Mouse (Mus musculus): ENCODE results near the gene Ttc30a1. TPM values are rescaled to one million over a fixed set of nuclear protein-coding genes. Genes with fewer than 3 reads are reported as not detected.
A peak's percentile ranks its signal among the peaks of the same experiment; 100 is the strongest.
"Not testable (repeated sequence)": the region's sequence is repeated elsewhere in the genome, so short reads cannot be mapped to it uniquely, and the experiment has no call there.

The Ttc30a1 gene
- polyA plus RNA-seq (2012; ENCODE audit: insufficient read depth, insufficient read length, low replicate concordance, missing spikeins): not detected in 2 replicates

- H3K4me1 ChIP-seq (ENCODE audit: control insufficient read depth, insufficient read depth, low read length); H3K27ac ChIP-seq (ENCODE audit: insufficient read depth, low read depth, low read length): not testable (repeated sequence)
- peak within 1 kb of the TSS; percentile 52 for H3K4me3 ChIP-seq (ENCODE audit: insufficient read depth, low read depth, low read length)
- WGBS: under 1% methylated on average over 34 of the region's 34 CpGs
These were observed at the start of gene Ttc30a1 for GRCm38 (mm10) chr2:75981440-75982081. Gene Ttc30a1 (minus strand): TSS chr2:75981967.

GRCm38 (mm10) chr2:76030080-76030479 lies 48.3 kb upstream of the Ttc30a1 start:
- Histone ChIP-seq H3K4me1 (ENCODE audit: control insufficient read depth, insufficient read depth, low read length) (peaks cover 11% of the 10 kb centered on the region), H3K27ac (ENCODE audit: insufficient read depth, low read depth, low read length) (peak overlapping the region; percentile 12; the same call in 1 of the 2 replicates), H3K4me3 (ENCODE audit: insufficient read depth, low read depth, low read length) (peak overlapping the region; percentile 11; the same call in 1 of the 2 replicates)
- TF ChIP-seq POLR2A (IDR thresholded peaks at IDR 0.05; ENCODE audit: insufficient read depth, low read depth, low read length) (no peak), CTCF (IDR thresholded peaks at IDR 0.05; ENCODE audit: insufficient read depth, low read depth, low read length) (no peak)
- WGBS: 19% methylated on average over 8 of the region's 8 CpGs

- Histone ChIP-seq H3K27ac (ENCODE audit: insufficient read depth, low read depth, low read length) (peak overlapping the region; percentile 89), H3K4me1 (ENCODE audit: control insufficient read depth, insufficient read depth, low read length) (peaks cover 11% of the 10 kb centered on the region), H3K4me3 (ENCODE audit: insufficient read depth, low read depth, low read length) (peak overlapping the region; percentile 13; the same call in 1 of the 2 replicates)
- TF ChIP-seq CTCF (IDR thresholded peaks at IDR 0.05; ENCODE audit: insufficient read depth, low read depth, low read length) (no peak), POLR2A (IDR thresholded peaks at IDR 0.05; ENCODE audit: insufficient read depth, low read depth, low read length) (no peak)
- WGBS: 10% methylated on average over 20 of the region's 20 CpGs
These were observed 47.5 kb upstream of the Ttc30a1 start for GRCm38 (mm10) chr2:76029081-76029901.

- 23% methylated on average over 7 of the region's 7 CpGs for WGBS
- no peak for TF ChIP-seq CTCF (IDR thresholded peaks at IDR 0.05; ENCODE audit: insufficient read depth, low read depth, low read length)
- TF ChIP-seq POLR2A (IDR thresholded peaks at IDR 0.05; ENCODE audit: insufficient read depth, low read depth, low read length): no peak
- H3K4me1 ChIP-seq (ENCODE audit: control insufficient read depth, insufficient read depth, low read length): no peaks in the 10 kb centered on the region; the same call in 1 of the 2 replicates
- H3K27ac ChIP-seq (ENCODE audit: insufficient read depth, low read depth, low read length): no peak overlapping the region
- H3K4me3 ChIP-seq (ENCODE audit: insufficient read depth, low read depth, low read length): no peak overlapping the region
These were observed 35.1 kb upstream of the Ttc30a1 start for GRCm38 (mm10) chr2:76016890-76017289.

- WGBS: 96% methylated on average over 8 of the region's 8 CpGs
- Histone ChIP-seq H3K27ac (ENCODE audit: insufficient read depth, low read depth, low read length) (no peak overlapping the region), H3K4me1 (ENCODE audit: control insufficient read depth, insufficient read depth, low read length) (no peaks in the 10 kb centered on the region; the same call in 1 of the 2 replicates), H3K4me3 (ENCODE audit: insufficient read depth, low read depth, low read length) (no peak overlapping the region)
- no peak for TF ChIP-seq CTCF (IDR thresholded peaks at IDR 0.05; ENCODE audit: insufficient read depth, low read depth, low read length)
- no peak for TF ChIP-seq POLR2A (IDR thresholded peaks at IDR 0.05; ENCODE audit: insufficient read depth, low read depth, low read length)
These were observed 34.4 kb upstream of the Ttc30a1 start for GRCm38 (mm10) chr2:76016136-76016535.

GRCm38 (mm10) chr2:76015460-76015859 lies 33.7 kb upstream of the Ttc30a1 start:
- Histone ChIP-seq H3K4me1 (ENCODE audit: control insufficient read depth, insufficient read depth, low read length) (no peaks in the 10 kb centered on the region; the same call in 1 of the 2 replicates), H3K4me3 (ENCODE audit: insufficient read depth, low read depth, low read length) (no peak overlapping the region), H3K27ac (ENCODE audit: insufficient read depth, low read depth, low read length) (no peak overlapping the region)
- TF ChIP-seq CTCF (IDR thresholded peaks at IDR 0.05; ENCODE audit: insufficient read depth, low read depth, low read length): no peak
- TF ChIP-seq POLR2A (IDR thresholded peaks at IDR 0.05; ENCODE audit: insufficient read depth, low read depth, low read length): no peak
- 95% methylated on average over 7 of the region's 7 CpGs for WGBS

- Histone ChIP-seq H3K27ac (ENCODE audit: insufficient read depth, low read depth, low read length) (no peak overlapping the region), H3K4me3 (ENCODE audit: insufficient read depth, low read depth, low read length) (no peak overlapping the region), H3K4me1 (ENCODE audit: control insufficient read depth, insufficient read depth, low read length) (no peaks in the 10 kb centered on the region; the same call in 1 of the 2 replicates)
- TF ChIP-seq CTCF (IDR thresholded peaks at IDR 0.05; ENCODE audit: insufficient read depth, low read depth, low read length) (no peak), POLR2A (IDR thresholded peaks at IDR 0.05; ENCODE audit: insufficient read depth, low read depth, low read length) (no peak)
- WGBS: 93% methylated on average over 3 of the region's 3 CpGs
These were observed 32.9 kb upstream of the Ttc30a1 start for GRCm38 (mm10) chr2:76014659-76015058.

- no peak overlapping the region for H3K27ac ChIP-seq (ENCODE audit: insufficient read depth, low read depth, low read length)
- H3K4me1 ChIP-seq (ENCODE audit: control insufficient read depth, insufficient read depth, low read length): no peaks in the 10 kb centered on the region
- H3K4me3 ChIP-seq (ENCODE audit: insufficient read depth, low read depth, low read length): no peak overlapping the region
- no peak for TF ChIP-seq POLR2A (IDR thresholded peaks at IDR 0.05; ENCODE audit: insufficient read depth, low read depth, low read length)
- TF ChIP-seq CTCF (IDR thresholded peaks at IDR 0.05; ENCODE audit: insufficient read depth, low read depth, low read length): no peak
- 42% methylated on average over 4 of the region's 4 CpGs for WGBS
These were observed 24.4 kb upstream of the Ttc30a1 start for GRCm38 (mm10) chr2:76006194-76006593.

- 83% methylated on average over 9 of the region's 9 CpGs for WGBS
- Histone ChIP-seq H3K4me3 (ENCODE audit: insufficient read depth, low read depth, low read length) (no peak overlapping the region), H3K27ac (ENCODE audit: insufficient read depth, low read depth, low read length) (no peak overlapping the region), H3K4me1 (ENCODE audit: control insufficient read depth, insufficient read depth, low read length) (peaks cover 2% of the 10 kb centered on the region)
- TF ChIP-seq POLR2A (IDR thresholded peaks at IDR 0.05; ENCODE audit: insufficient read depth, low read depth, low read length) (no peak), CTCF (IDR thresholded peaks at IDR 0.05; ENCODE audit: insufficient read depth, low read depth, low read length) (no peak)
These were observed 21.1 kb upstream of the Ttc30a1 start for GRCm38 (mm10) chr2:76002899-76003298.

Measured in olfactory bulb, adult 2 months (tissue).